Mouse (Mus musculus): ENCODE measurements around the gene Ascl3.

DNA sequence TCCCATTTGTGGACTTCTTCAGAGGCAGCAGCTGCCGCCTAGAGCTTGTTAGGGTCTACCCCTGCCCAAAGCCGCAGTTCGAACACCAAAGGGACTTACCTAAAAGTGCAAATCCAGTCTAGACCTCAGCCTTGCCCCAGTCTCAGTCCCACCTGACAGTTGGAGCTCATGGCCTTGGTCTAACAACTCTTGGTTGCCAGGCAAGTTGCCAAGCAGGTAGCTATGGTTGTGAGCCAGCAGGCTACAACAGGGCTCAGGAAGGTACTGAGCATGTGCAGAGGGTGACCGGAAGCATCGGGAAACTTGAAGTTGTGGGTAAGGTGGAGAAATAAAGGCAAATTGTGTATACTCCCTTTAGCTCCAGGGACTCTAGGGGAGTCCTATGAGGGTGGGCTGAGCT, 7.8 kb downstream of the Ascl3 start, which contains the start of gene BC051019:
- TF ChIP-seq SMC3 (IDR thresholded peaks at IDR 0.05; ENCODE audit: low read depth, low read length) = no peak
- TF ChIP-seq MAFK (IDR thresholded peaks at IDR 0.05; ENCODE audit: borderline replicate concordance, low read depth, low read length) = no peak
- no peak for TF ChIP-seq CTCF (IDR thresholded peaks at IDR 0.05 in 2 of 3, conservative IDR thresholded peaks at IDR 0.05 in 1 of 3; ENCODE audit: control insufficient read depth in 1 of 3, insufficient read depth in 1 of 3, low read depth in 2 of 3, low read length in 3 of 3, poor library complexity in 1 of 3, severe bottlenecking in 1 of 3)
- TF ChIP-seq TAL1 (IDR thresholded peaks at IDR 0.05; ENCODE audit: low read length) = no peak
- no peak for TF ChIP-seq ETS1 (IDR thresholded peaks at IDR 0.05; ENCODE audit: low read depth, low read length)
- no peak for TF ChIP-seq MAX (IDR thresholded peaks at IDR 0.05; ENCODE audit: low read length)
- no peak for TF ChIP-seq POLR2AphosphoS2 (IDR thresholded peaks at IDR 0.05; ENCODE audit: low read length)
- TF ChIP-seq ZNF384 (IDR thresholded peaks at IDR 0.05; ENCODE audit: low read depth, low read length) = no peak
- no peak for TF ChIP-seq BHLHE40 (IDR thresholded peaks at IDR 0.05; ENCODE audit: borderline replicate concordance, low read depth, low read length)
- no peak for TF ChIP-seq POLR2A (IDR thresholded peaks at IDR 0.05; ENCODE audit: control insufficient read depth in 1 of 2, insufficient read depth in 1 of 2, low read depth in 1 of 2, low read length in 2 of 2, poor library complexity in 1 of 2)
- TF ChIP-seq USF2 (IDR thresholded peaks at IDR 0.05; ENCODE audit: borderline replicate concordance in 1 of 2, insufficient read depth in 1 of 2, low read depth in 1 of 2, low read length in 2 of 2) = no peak
- no peak for TF ChIP-seq SIN3A (IDR thresholded peaks at IDR 0.05; ENCODE audit: low read length)

Data from MEL (cell line).